Mouse (Mus musculus) thymus, adult 2 months (tissue): ENCODE data around the gene Pnma1.

ENCODE experiments used
- CTCF ChIP-seq: fragments of 200-500 bp; IDR thresholded peaks from 2 replicates; pipeline ENCODE4 v1.5.1; 2012; ENCODE audit warnings: mild to moderate bottlenecking, control low read depth, low read length, moderate library complexity, borderline replicate concordance; ENCODE audit not compliant: control insufficient read depth, poor library complexity, insufficient read depth; ENCODE audit errors: extremely low read depth
- POLR2A ChIP-seq: fragments of 200-500 bp; IDR thresholded peaks from 2 replicates; pipeline ENCODE4 v1.6.1; 2012; ENCODE audit warnings: mild to moderate bottlenecking, low read length, control low read depth, moderate library complexity; ENCODE audit not compliant: control insufficient read depth, poor library complexity, insufficient read depth; ENCODE audit errors: extremely low read depth

DNA sequence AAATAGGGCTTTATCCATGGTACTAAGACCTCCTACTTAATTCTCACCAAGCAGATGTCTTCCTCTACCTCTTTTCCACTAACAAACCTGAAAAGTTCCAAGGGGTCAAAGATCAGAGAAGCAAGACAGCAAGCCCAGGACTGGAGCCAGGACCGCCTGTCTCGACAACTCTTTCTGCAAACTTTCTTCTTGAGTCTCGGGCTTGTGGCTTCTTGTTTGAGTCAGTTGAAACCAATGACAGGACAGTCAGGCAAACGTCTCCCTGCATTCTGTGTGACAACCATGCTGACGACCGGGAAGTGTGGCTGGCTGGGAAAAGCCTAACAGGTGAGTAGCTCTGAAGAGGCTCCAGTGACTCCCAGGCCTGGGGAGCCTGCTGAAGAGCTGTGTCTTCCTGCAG, 37.3 kb upstream of the Pnma1 start:
- no peak for TF ChIP-seq CTCF
- no peak for TF ChIP-seq POLR2A
